Mouse (Mus musculus) CH12.LX (cell line): ENCODE data around the gene Ucn. TPM values are rescaled to one million over a fixed set of nuclear protein-coding genes. Genes with fewer than 3 reads are reported as not detected.

Source experiments
- DNase-seq: peaks from one replicate; pipeline ENCODE4 v3.0.0-alpha.2; 2013; ENCODE audit errors: extremely low read depth
- H3K27ac ChIP-seq: 2 replicates; pipeline ENCODE4 v1.5.1; 2012; ENCODE audit warnings: low read depth, mild to moderate bottlenecking, control low read depth, moderate library complexity; ENCODE audit not compliant: insufficient read depth
- H3K27me3 ChIP-seq: replicated peaks from 2 replicates; pipeline ENCODE3; 2012; ENCODE audit warnings: inconsistent platforms
- H3K36me3 ChIP-seq, 2 experiments: replicated peaks in 1 of 2; 2 replicates each; pipeline versions ENCODE3 to v1.6.1; 2012; ENCODE audit warnings: inconsistent platforms in 1 of 2, low read length in 1 of 2, mild to moderate bottlenecking in 1 of 2, mixed read lengths in 1 of 2, moderate library complexity in 1 of 2; ENCODE audit not compliant: control insufficient read depth in 1 of 2, insufficient read depth in 1 of 2
- H3K4me1 ChIP-seq, 2 experiments: 2 replicates each; pipeline ENCODE4 v1.6.1; 2012; ENCODE audit warnings: inconsistent platforms in 1 of 2, moderate library complexity in 1 of 2; ENCODE audit not compliant: insufficient read depth in 2 of 2, control insufficient read depth in 1 of 2
- H3K4me2 ChIP-seq: 2 replicates; pipeline ENCODE4 v1.6.1; 2012; ENCODE audit warnings: low read depth, mild to moderate bottlenecking, control low read depth; ENCODE audit not compliant: poor library complexity, insufficient read depth, severe bottlenecking
- H3K4me3 ChIP-seq, 3 experiments: fragments of 150-350 bp in 1 of 3; sonication (generic) in 1 of 3; replicated peaks in 1 of 3; 2 replicates each; pipeline versions ENCODE3 to v1.5.1; 2011 to 2012; ENCODE audit warnings: low read depth in 2 of 3, low read length in 2 of 3, mild to moderate bottlenecking in 2 of 3, moderate library complexity in 2 of 3, control low read depth in 1 of 3, improper control_type of control experiment in 1 of 3, inconsistent platforms in 1 of 3, mixed read lengths in 1 of 3; ENCODE audit not compliant: poor library complexity in 1 of 3
- H3K79me2 ChIP-seq: replicated peaks from 2 replicates; pipeline ENCODE4 v1.6.1; 2012; ENCODE audit warnings: mild to moderate bottlenecking, moderate library complexity; ENCODE audit not compliant: control insufficient read depth, poor library complexity, insufficient read depth, severe bottlenecking; ENCODE audit errors: extremely low read depth
- H3K9ac ChIP-seq: 2 replicates; pipeline ENCODE4 v1.6.1; 2012; ENCODE audit warnings: low read depth, mild to moderate bottlenecking, control low read depth, moderate library complexity; ENCODE audit not compliant: insufficient read depth
- H3K9me3 ChIP-seq: replicated peaks from 2 replicates; pipeline ENCODE3; 2012; ENCODE audit warnings: low read length, inconsistent platforms, mixed read lengths
- BHLHE40 ChIP-seq: IDR thresholded peaks from 2 replicates; pipeline ENCODE4 v1.6.1; 2011; ENCODE audit warnings: mild to moderate bottlenecking, low read depth, low read length, improper control_type of control experiment
- CHD2 ChIP-seq: IDR thresholded peaks from 2 replicates; pipeline ENCODE4 v1.6.1; 2011; ENCODE audit warnings: low read length, improper control_type of control experiment
- CTCF ChIP-seq, 2 experiments: IDR thresholded peaks in 1 of 2; conservative IDR thresholded peaks in 1 of 2; 2 replicates each; pipeline ENCODE4 v1.5.1; 2011 to 2012; ENCODE audit warnings: low read depth in 2 of 2, low read length in 2 of 2, improper control_type of control experiment in 1 of 2, inconsistent platforms in 1 of 2, mild to moderate bottlenecking in 1 of 2, moderate library complexity in 1 of 2
- E2F4 ChIP-seq: IDR thresholded peaks from 2 replicates; pipeline ENCODE4 v1.6.1; 2011; ENCODE audit warnings: low read depth, low read length, improper control_type of control experiment; ENCODE audit not compliant: insufficient replicate concordance
- ELF1 ChIP-seq: IDR thresholded peaks from 2 replicates; pipeline ENCODE4 v1.6.1; 2014; ENCODE audit warnings: low read depth, mild to moderate bottlenecking, inconsistent platforms, low read length, improper control_type of control experiment
- ETS1 ChIP-seq: conservative IDR thresholded peaks from 2 replicates; pipeline ENCODE4 v1.6.1; 2012; ENCODE audit warnings: low read depth, mild to moderate bottlenecking, inconsistent platforms, low read length, improper control_type of control experiment, moderate library complexity
- GABPA ChIP-seq: IDR thresholded peaks from 2 replicates; pipeline ENCODE4 v1.6.1; 2012; ENCODE audit warnings: low read depth, low read length, improper control_type of control experiment, inconsistent platforms; ENCODE audit not compliant: insufficient replicate concordance
- HCFC1 ChIP-seq: IDR thresholded peaks from 2 replicates; pipeline ENCODE4 v1.6.1; 2012; ENCODE audit warnings: low read depth, mild to moderate bottlenecking, inconsistent platforms, low read length, improper control_type of control experiment
- IRF4 ChIP-seq: IDR thresholded peaks from 2 replicates; pipeline ENCODE4 v1.6.1; 2014; ENCODE audit warnings: low read depth, mild to moderate bottlenecking, inconsistent platforms, low read length, improper control_type of control experiment
- JUN ChIP-seq: IDR thresholded peaks from 2 replicates; pipeline ENCODE4 v1.6.1; 2011; ENCODE audit warnings: low read depth, mild to moderate bottlenecking, low read length, improper control_type of control experiment, moderate library complexity; ENCODE audit not compliant: insufficient read depth
- JUND ChIP-seq: conservative IDR thresholded peaks from 2 replicates; pipeline ENCODE4 v1.6.1; 2011; ENCODE audit warnings: low read depth, low read length, improper control_type of control experiment
- KAT2A ChIP-seq: IDR thresholded peaks from 2 replicates; pipeline ENCODE4 v1.6.1; 2012; ENCODE audit warnings: low read length, improper control_type of control experiment, inconsistent platforms; ENCODE audit not compliant: insufficient replicate concordance
- MAFK ChIP-seq: IDR thresholded peaks from 2 replicates; pipeline ENCODE4 v1.6.1; 2011; ENCODE audit warnings: low read length, improper control_type of control experiment; ENCODE audit not compliant: insufficient replicate concordance
- MAX ChIP-seq: IDR thresholded peaks from 2 replicates; pipeline ENCODE4 v1.6.1; 2011; ENCODE audit warnings: low read length, improper control_type of control experiment
- MAZ ChIP-seq: IDR thresholded peaks from 2 replicates; pipeline ENCODE4 v1.6.1; 2012; ENCODE audit warnings: low read depth, mild to moderate bottlenecking, inconsistent platforms, low read length, improper control_type of control experiment, moderate library complexity
- MEF2A ChIP-seq: IDR thresholded peaks from 2 replicates; pipeline ENCODE4 v1.6.1; 2014; ENCODE audit warnings: low read depth, mild to moderate bottlenecking, inconsistent platforms, low read length, improper control_type of control experiment, borderline replicate concordance
- MXI1 ChIP-seq: IDR thresholded peaks from 2 replicates; pipeline ENCODE4 v1.6.1; 2011; ENCODE audit warnings: mild to moderate bottlenecking, low read depth, low read length, improper control_type of control experiment
- MYC ChIP-seq: IDR thresholded peaks from 2 replicates; pipeline ENCODE4 v1.6.1; 2011; ENCODE audit warnings: low read depth, mild to moderate bottlenecking, improper control_type of control experiment, low read length
- NELFE ChIP-seq: IDR thresholded peaks from 2 replicates; pipeline ENCODE4 v1.6.1; 2011; ENCODE audit warnings: low read depth, low read length, improper control_type of control experiment
- NRF1 ChIP-seq: IDR thresholded peaks from 2 replicates; pipeline ENCODE4 v1.6.1; 2014; ENCODE audit warnings: low read depth, mild to moderate bottlenecking, inconsistent platforms, low read length, improper control_type of control experiment, moderate library complexity
- POLR2A ChIP-seq: IDR thresholded peaks from 2 replicates; pipeline ENCODE4 v1.6.1; 2011; ENCODE audit warnings: low read depth, mild to moderate bottlenecking, improper control_type of control experiment, low read length
- POLR2AphosphoS2 ChIP-seq: IDR thresholded peaks from 2 replicates; pipeline ENCODE4 v1.6.1; 2011; ENCODE audit warnings: low read depth, low read length, improper control_type of control experiment
- RAD21 ChIP-seq: IDR thresholded peaks from 2 replicates; pipeline ENCODE4 v1.6.1; 2011; ENCODE audit warnings: low read depth, mild to moderate bottlenecking, low read length, improper control_type of control experiment, moderate library complexity
- SIN3A ChIP-seq: IDR thresholded peaks from 2 replicates; pipeline ENCODE4 v1.6.1; 2012; ENCODE audit warnings: low read length, improper control_type of control experiment, inconsistent platforms
- TBP ChIP-seq: conservative IDR thresholded peaks from 2 replicates; pipeline ENCODE4 v1.6.1; 2011; ENCODE audit warnings: low read depth, low read length, improper control_type of control experiment
- TCF12 ChIP-seq: IDR thresholded peaks from 2 replicates; pipeline ENCODE4 v1.6.1; 2014; ENCODE audit warnings: low read depth, mild to moderate bottlenecking, inconsistent platforms, low read length, improper control_type of control experiment
- UBTF ChIP-seq: IDR thresholded peaks from 2 replicates; pipeline ENCODE4 v1.6.1; 2012; ENCODE audit warnings: low read depth, mild to moderate bottlenecking, inconsistent platforms, low read length, improper control_type of control experiment, moderate library complexity
- USF1 ChIP-seq: IDR thresholded peaks from 2 replicates; pipeline ENCODE4 v1.6.1; 2014; ENCODE audit warnings: low read depth, mild to moderate bottlenecking, inconsistent platforms, low read length, improper control_type of control experiment
- ZKSCAN1 ChIP-seq: IDR thresholded peaks from 2 replicates; pipeline ENCODE4 v1.6.1; 2012; ENCODE audit warnings: low read depth, inconsistent platforms, low read length, improper control_type of control experiment, borderline replicate concordance
- ZMIZ1 ChIP-seq: IDR thresholded peaks from 2 replicates; pipeline ENCODE4 v1.6.1; 2012; ENCODE audit warnings: low read depth, mild to moderate bottlenecking, inconsistent platforms, low read length, improper control_type of control experiment
- ZNF384 ChIP-seq: IDR thresholded peaks from 2 replicates; pipeline ENCODE4 v1.6.1; 2012; ENCODE audit warnings: low read depth, low read length, improper control_type of control experiment, inconsistent platforms
- dilution Hi-C: fragments of 300-500 bp; cut with MboI; formaldehyde crosslinking; loops from 2 replicates; pipeline ENCODE4 v1.14.3; 2020; ENCODE audit warnings: low sequenced_read_pairs; ENCODE audit not compliant: extremely low pct_unique_long_range_greater_than_20kb, extremely low pct_ligation_motif_present
- in situ Hi-C: fragments of 300-500 bp; cut with MboI; formaldehyde crosslinking; loops from 3 replicates; pipeline ENCODE4 v1.14.3; 2019; ENCODE audit warnings: low sequenced_read_pairs, low pct_ligation_motif_present, low pct_unique_long_range_greater_than_20kb, mixed read lengths
- polyA plus RNA-seq: library from polyadenylated mRNA; unstranded; fragments of >175 nt; gene quantifications from 2 replicates; pipeline ENCODE4 v1.2.1, GENCODE M21; 2012; ENCODE audit warnings: low read depth; ENCODE audit not compliant: insufficient read length
- total RNA-seq, 2 experiments: library from RNA; depleted of rRNA; stranded (reverse); fragments of 300-350 nt in 1 of 2; fragments of >200 nt in 1 of 2; gene quantifications; 2 replicates each; pipeline ENCODE4 v1.2.3; 2012 to 2014

The Ucn gene
- total and polyA plus RNA-seq, 3 experiments, result not detected

DNA sequence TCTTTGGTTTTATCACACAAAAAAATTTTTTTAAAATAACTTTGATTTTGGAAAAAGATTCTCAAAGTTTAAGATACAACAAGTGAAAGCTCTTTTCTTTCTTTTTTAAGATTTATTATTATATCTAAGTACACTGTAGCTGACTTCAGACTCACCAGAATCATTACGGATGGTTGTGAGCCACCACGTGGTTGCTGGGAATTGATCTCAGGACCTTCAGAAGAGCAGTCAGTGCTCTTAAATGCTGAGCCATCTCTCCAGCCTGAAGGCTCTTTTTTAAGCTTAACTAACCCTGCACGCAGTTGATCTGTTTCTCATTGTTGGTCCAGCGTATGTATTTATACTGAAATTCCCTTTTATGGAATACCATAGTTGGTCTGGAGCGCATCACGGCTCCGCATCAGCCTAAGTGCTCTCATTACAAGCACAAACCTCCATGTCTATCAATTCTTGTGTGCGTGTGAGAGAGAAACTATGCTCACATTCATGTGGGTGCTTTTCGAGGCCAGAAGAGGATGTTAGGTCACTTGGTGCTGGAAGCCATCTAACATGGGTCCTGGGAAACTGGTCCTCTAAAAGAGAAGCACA is 42.6 kb upstream of the Ucn start:
- peaks cover 31% of the 10 kb centered on the region for H3K79me2 ChIP-seq
- no peak for TF ChIP-seq NRF1
- TF ChIP-seq JUN, result no peak
- TF ChIP-seq TCF12, result no peak
- TF ChIP-seq E2F4, result no peak
- TF ChIP-seq UBTF, result no peak
- peak; percentile 57; the same call in 1 of the 2 replicates for TF ChIP-seq MAX
- TF ChIP-seq POLR2A, result peak; percentile 34; the same call in 1 of the 2 replicates
- no peak for TF ChIP-seq ZNF384
- no peak for TF ChIP-seq MEF2A
- TF ChIP-seq TBP, result no peak
- no peak for TF ChIP-seq MAZ
- no peak for TF ChIP-seq ZMIZ1
- TF ChIP-seq IRF4, result no peak
- no peak for TF ChIP-seq SIN3A
- TF ChIP-seq RAD21, result no peak
- no peak for TF ChIP-seq GABPA
- TF ChIP-seq JUND, result no peak
- no peak for TF ChIP-seq CTCF (conservative IDR thresholded peaks at IDR 0.05 in 1 of 2, IDR thresholded peaks at IDR 0.05 in 1 of 2; ENCODE audit: low read depth in 2 of 2, low read length in 2 of 2)
- TF ChIP-seq ETS1, result no peak
- TF ChIP-seq KAT2A, result no peak
- TF ChIP-seq BHLHE40, result no peak
- TF ChIP-seq POLR2AphosphoS2, result no peak
- no peak for TF ChIP-seq NELFE
- TF ChIP-seq MAFK, result no peak
- peak; percentile 64; the same call in 1 of the 2 replicates for TF ChIP-seq MXI1
- TF ChIP-seq ELF1, result no peak
- TF ChIP-seq CHD2, result no peak
- no peak for TF ChIP-seq ZKSCAN1
- TF ChIP-seq HCFC1, result no peak
- no peak for TF ChIP-seq USF1
- TF ChIP-seq MYC, result peak; percentile 79; the same call in 1 of the 2 replicates
- TF ChIP-seq, all 38 proteins: peak for 4
- dilution Hi-C loops, result no loop called here
- peaks cover 0 to 20% of the 10 kb centered on the region in 2 experiments for H3K36me3 ChIP-seq
- H3K4me2 ChIP-seq, result peak overlapping the region; percentile 24; the same call in 1 of the 2 replicates
- no peak for DNase-seq
- no peaks in the 10 kb centered on the region for H3K27me3 ChIP-seq
- peak overlapping the region; percentile 93 for H3K9ac ChIP-seq
- H3K9me3 ChIP-seq, result no peaks in the 10 kb centered on the region
- in situ Hi-C loops, result no loop called here
- peak overlapping the region in 2 of 3 experiments; percentile 78 to 81 for H3K4me3 ChIP-seq
- H3K4me1 ChIP-seq, result peaks cover 0 to 32% of the 10 kb centered on the region in 2 experiments; a peak in 2 of 4 replicates
- H3K27ac ChIP-seq, result no peak overlapping the region
